Mouse (Mus musculus) midbrain, embryonic 15.5 days (tissue): ENCODE results near the gene Mtfr2. TPM values are rescaled to one million over a fixed set of nuclear protein-coding genes. Genes with fewer than 3 reads are reported as not detected.

Experiments used
- ATAC-seq: fragments of 200-750 bp; cut with Nextera tagmentation; replicated peaks from 2 replicates; pipeline ENCODE4 v1.8.0; 2017; ENCODE audit warnings: moderate TSS enrichment
- H3K27ac ChIP-seq: fragments of 300-500 bp; sonication (generic); 2 replicates; pipeline ENCODE4 v1.5.1; 2015; ENCODE audit warnings: mild to moderate bottlenecking, inconsistent platforms
- H3K27me3 ChIP-seq: fragments of 300-500 bp; sonication (generic); replicated peaks from 2 replicates; pipeline ENCODE4 v1.6.1; 2015; ENCODE audit warnings: inconsistent platforms
- H3K36me3 ChIP-seq: fragments of 300-500 bp; sonication (generic); replicated peaks from 2 replicates; pipeline ENCODE4 v1.6.1; 2015; ENCODE audit warnings: inconsistent platforms
- H3K4me1 ChIP-seq: fragments of 300-500 bp; sonication (generic); 2 replicates; pipeline ENCODE4 v1.6.1; 2015; ENCODE audit warnings: inconsistent platforms
- H3K4me2 ChIP-seq: fragments of 300-500 bp; sonication (generic); 2 replicates; pipeline ENCODE4 v1.6.1; 2015; ENCODE audit warnings: inconsistent platforms, mild to moderate bottlenecking, moderate library complexity
- H3K4me3 ChIP-seq: fragments of 300-500 bp; sonication (generic); 2 replicates; pipeline ENCODE4 v1.5.1; 2015; ENCODE audit warnings: mild to moderate bottlenecking, inconsistent platforms
- H3K9ac ChIP-seq: fragments of 300-500 bp; sonication (generic); 2 replicates; pipeline ENCODE4 v1.6.1; 2015; ENCODE audit warnings: mild to moderate bottlenecking, inconsistent platforms
- H3K9me3 ChIP-seq: fragments of 300-500 bp; sonication (generic); 2 replicates; pipeline ENCODE4 v1.6.1; 2016; ENCODE audit warnings: inconsistent platforms
- WGBS: fragments of 180-500 bp; shearing (Covaris S2); methylation state at CpG from one replicate; pipeline ENCODE4 v1.1.7; 2015; ENCODE audit warnings: mixed read lengths; 5-methylcytosine and 5-hydroxymethylcytosine counted together
- polyA plus RNA-seq: library from polyadenylated mRNA; unstranded; fragments of >200 nt; fragmentation: Nextera tagmentation; extraction: Ambion mirVana; gene quantifications from 2 replicates; pipeline ENCODE4 v1.2.1, GENCODE M21; 2015

Gene Mtfr2
- polyA plus RNA-seq, 1 experiment from 2014 or later, result 0.50 TPM

- 62% methylated on average over 3 of the region's 3 CpGs for WGBS
- Histone ChIP-seq H3K4me2 (no peak overlapping the region), H3K36me3 (no peaks in the 10 kb centered on the region), H3K9me3 (no peaks in the 10 kb centered on the region), H3K27ac (no peak overlapping the region), H3K27me3 (no peaks in the 10 kb centered on the region), H3K4me3 (no peak overlapping the region), H3K4me1 (no peaks in the 10 kb centered on the region), H3K9ac (no peak overlapping the region)
- no peak for ATAC-seq
Measured at GRCm38 (mm10) chr10:20390568-20390967, 43.0 kb downstream of the Mtfr2 start.

- no peak overlapping the region for H3K27ac ChIP-seq
- 73% methylated on average over 5 of the region's 5 CpGs for WGBS
- no peak for ATAC-seq
- no peaks in the 10 kb centered on the region for H3K27me3 ChIP-seq
- H3K36me3 ChIP-seq, result no peaks in the 10 kb centered on the region
- no peaks in the 10 kb centered on the region for H3K9me3 ChIP-seq
- no peaks in the 10 kb centered on the region for H3K4me1 ChIP-seq
- no peak overlapping the region for H3K4me2 ChIP-seq
- no peak overlapping the region for H3K4me3 ChIP-seq
- H3K9ac ChIP-seq, result no peak overlapping the region
Measured at GRCm38 (mm10) chr10:20394815-20395214, 47.2 kb downstream of the Mtfr2 start.

- 94% methylated on average over 3 of the region's 3 CpGs for WGBS
Measured at GRCm38 (mm10) chr10:20395778-20396177, 48.2 kb downstream of the Mtfr2 start.

GRCm38 (mm10) chr10:20398224-20398623 lies 50.7 kb downstream of the Mtfr2 start:
- no peak overlapping the region for H3K4me2 ChIP-seq
- 87% methylated on average over 6 of the region's 6 CpGs for WGBS
- no peak overlapping the region for H3K4me3 ChIP-seq
- H3K36me3 ChIP-seq, result no peaks in the 10 kb centered on the region
- no peaks in the 10 kb centered on the region for H3K4me1 ChIP-seq
- ATAC-seq, result no peak
- no peak overlapping the region for H3K9ac ChIP-seq
- no peaks in the 10 kb centered on the region for H3K9me3 ChIP-seq
- no peaks in the 10 kb centered on the region for H3K27me3 ChIP-seq
- H3K27ac ChIP-seq, result no peak overlapping the region

More at GRCm38 (mm10) chr10:20395778-20396177, 48.2 kb downstream of the Mtfr2 start:
- Histone ChIP-seq H3K4me3 (no peak overlapping the region), H3K27me3 (no peaks in the 10 kb centered on the region), H3K9me3 (no peaks in the 10 kb centered on the region), H3K4me1 (no peaks in the 10 kb centered on the region), H3K9ac (no peak overlapping the region), H3K36me3 (no peaks in the 10 kb centered on the region), H3K27ac (no peak overlapping the region), H3K4me2 (no peak overlapping the region)
- ATAC-seq, result no peak

DNA sequence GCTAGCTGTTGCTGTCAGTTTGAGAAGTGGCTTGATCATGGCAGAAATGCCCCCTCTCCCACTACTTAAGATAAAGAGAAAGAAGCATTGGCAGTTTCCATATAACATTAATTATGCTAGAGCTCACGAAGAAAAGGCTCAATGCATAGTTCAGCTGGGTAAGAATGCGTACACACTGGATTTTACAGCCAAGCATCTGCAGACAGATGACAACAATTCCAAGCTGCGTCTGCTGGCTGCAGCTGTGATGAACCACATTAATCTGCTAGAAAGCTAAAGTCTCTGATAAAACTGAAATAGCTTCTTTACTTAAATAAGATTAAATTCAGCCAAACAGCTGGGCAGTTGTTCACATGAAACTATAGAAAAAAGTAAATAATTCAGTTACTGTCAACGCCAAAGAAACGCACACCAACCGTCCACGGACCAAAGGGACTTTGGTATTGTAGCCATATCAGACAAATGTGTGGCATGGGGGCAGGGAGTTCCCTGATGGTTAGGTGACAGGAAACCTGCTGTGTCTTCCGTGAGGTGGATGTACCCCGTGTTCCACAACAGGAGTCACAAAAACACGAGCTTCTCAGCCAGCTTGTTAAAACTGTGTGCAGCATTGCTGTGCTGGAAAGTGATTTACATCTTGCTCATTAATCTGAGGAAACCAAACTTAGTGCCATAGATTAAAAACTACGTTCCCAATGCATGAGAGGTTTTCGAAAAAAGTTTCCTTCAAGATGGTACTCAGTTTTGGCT lies 51.2 kb downstream of the Mtfr2 start:
- H3K9me3 ChIP-seq, result no peaks in the 10 kb centered on the region
- 71% methylated on average over 12 of the region's 12 CpGs for WGBS
- no peak overlapping the region for H3K27ac ChIP-seq
- no peaks in the 10 kb centered on the region for H3K27me3 ChIP-seq
- H3K4me3 ChIP-seq, result no peak overlapping the region
- no peaks in the 10 kb centered on the region for H3K36me3 ChIP-seq
- H3K4me1 ChIP-seq, result no peaks in the 10 kb centered on the region
- H3K4me2 ChIP-seq, result no peak overlapping the region
- ATAC-seq, result no peak
- H3K9ac ChIP-seq, result no peak overlapping the region

GRCm38 (mm10) chr10:20400406-20400805 lies 52.8 kb downstream of the Mtfr2 start:
- no peak overlapping the region for H3K4me3 ChIP-seq
- no peak overlapping the region for H3K9ac ChIP-seq
- WGBS, result 74% methylated on average over 15 of the region's 15 CpGs
- H3K36me3 ChIP-seq, result no peaks in the 10 kb centered on the region
- ATAC-seq, result no peak
- no peaks in the 10 kb centered on the region for H3K4me1 ChIP-seq
- no peaks in the 10 kb centered on the region for H3K27me3 ChIP-seq
- H3K4me2 ChIP-seq, result 0 out of 2 replicates have a peak overlapping the region, but pooled peaks have one; percentile 11
- no peak overlapping the region for H3K27ac ChIP-seq
- H3K9me3 ChIP-seq, result no peaks in the 10 kb centered on the region

DNA sequence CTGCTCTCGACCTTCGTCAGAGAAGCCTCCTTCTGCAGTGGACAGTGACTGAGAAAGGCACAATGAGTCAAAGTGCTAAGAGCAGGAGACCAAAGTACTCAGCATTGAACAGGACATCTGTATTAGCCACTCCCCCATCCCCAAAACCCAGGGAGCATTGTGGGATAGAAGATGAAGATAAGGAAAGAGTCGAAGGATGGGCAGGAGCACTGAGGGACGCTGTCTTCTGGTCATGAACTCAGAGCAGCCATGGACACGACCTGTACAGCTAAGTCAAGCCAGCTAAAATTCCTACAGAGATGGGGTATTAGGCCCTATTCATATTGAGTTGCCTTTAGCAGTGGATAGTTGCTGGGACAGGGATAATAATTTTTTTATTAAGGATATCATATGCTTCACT lies 55.4 kb downstream of the Mtfr2 start:
- Histone ChIP-seq H3K27ac (no peak overlapping the region), H3K4me2 (no peak overlapping the region), H3K9me3 (no peaks in the 10 kb centered on the region), H3K9ac (no peak overlapping the region), H3K4me3 (no peak overlapping the region), H3K36me3 (no peaks in the 10 kb centered on the region), H3K27me3 (no peaks in the 10 kb centered on the region), H3K4me1 (no peaks in the 10 kb centered on the region)
- no peak for ATAC-seq
- WGBS, result 82% methylated on average over 5 of the region's 5 CpGs

- H3K4me3 ChIP-seq, result no peak overlapping the region
- 90% methylated on average over 2 of the region's 2 CpGs for WGBS
- peak; percentile 90 for ATAC-seq
- H3K4me1 ChIP-seq, result no peaks in the 10 kb centered on the region
- no peaks in the 10 kb centered on the region for H3K9me3 ChIP-seq
- H3K36me3 ChIP-seq, result no peaks in the 10 kb centered on the region
- no peaks in the 10 kb centered on the region for H3K27me3 ChIP-seq
- H3K4me2 ChIP-seq, result no peak overlapping the region
- H3K27ac ChIP-seq, result no peak overlapping the region
- no peak overlapping the region for H3K9ac ChIP-seq
Measured at GRCm38 (mm10) chr10:20405471-20405870, 57.9 kb downstream of the Mtfr2 start.

GRCm38 (mm10) chr10:20408336-20408735 lies 60.8 kb downstream of the Mtfr2 start:
- Histone ChIP-seq H3K9me3 (no peaks in the 10 kb centered on the region), H3K4me2 (no peak overlapping the region), H3K27me3 (no peaks in the 10 kb centered on the region), H3K4me3 (no peak overlapping the region), H3K36me3 (no peaks in the 10 kb centered on the region), H3K27ac (no peak overlapping the region), H3K4me1 (no peaks in the 10 kb centered on the region), H3K9ac (no peak overlapping the region)
- WGBS, result 89% methylated on average over 3 of the region's 3 CpGs
- ATAC-seq, result no peak

GRCm38 (mm10) chr10:20409181-20409580 lies 61.6 kb downstream of the Mtfr2 start:
- Histone ChIP-seq H3K27ac (no peak overlapping the region), H3K27me3 (no peaks in the 10 kb centered on the region), H3K36me3 (no peaks in the 10 kb centered on the region), H3K4me3 (no peak overlapping the region), H3K9me3 (no peaks in the 10 kb centered on the region), H3K9ac (no peak overlapping the region), H3K4me1 (no peaks in the 10 kb centered on the region), H3K4me2 (no peak overlapping the region)
- no peak for ATAC-seq
- WGBS, result 91% methylated on average over 10 of the region's 10 CpGs

Other genes starting within 250 kb of the Mtfr2 start
- gene Map7, start 199.3 kb upstream of the Mtfr2 start, polyA plus RNA-seq, result 6.6 and 7.7 TPM in 2 replicates
- 121 and 122 TPM in 2 replicates for gene Bclaf1, start 35.3 kb upstream of the Mtfr2 start, polyA plus RNA-seq